Mouse (Mus musculus): ENCODE results near the gene Zc3h12a.

GRCm38 (mm10) chr4:125138321-125138720 lies 10.7 kb upstream of the Zc3h12a start:
- TF ChIP-seq CTCF (IDR thresholded peaks at IDR 0.05; ENCODE audit: borderline replicate concordance, extremely low read depth, insufficient read depth, insufficient read length) = no peak
- TF ChIP-seq POLR2A (IDR thresholded peaks at IDR 0.05; ENCODE audit: borderline replicate concordance, extremely low read depth, insufficient read depth, insufficient read length, poor library complexity, severe bottlenecking) = no peak
